Mouse (Mus musculus) 3134 (cell line): ENCODE measurements around the gene Cluh.

Source experiments
- DNase-seq: peaks from one replicate; pipeline ENCODE4 v3.0.0-alpha.2; 2011; ENCODE audit warnings: low spot score; ENCODE audit not compliant: insufficient read length; ENCODE audit errors: extremely low read depth

Cluh gene

GRCm38 (mm10) chr11:74639628-74640027 is 9.7 kb upstream of the Cluh start:
- no peak for DNase-seq

DNA sequence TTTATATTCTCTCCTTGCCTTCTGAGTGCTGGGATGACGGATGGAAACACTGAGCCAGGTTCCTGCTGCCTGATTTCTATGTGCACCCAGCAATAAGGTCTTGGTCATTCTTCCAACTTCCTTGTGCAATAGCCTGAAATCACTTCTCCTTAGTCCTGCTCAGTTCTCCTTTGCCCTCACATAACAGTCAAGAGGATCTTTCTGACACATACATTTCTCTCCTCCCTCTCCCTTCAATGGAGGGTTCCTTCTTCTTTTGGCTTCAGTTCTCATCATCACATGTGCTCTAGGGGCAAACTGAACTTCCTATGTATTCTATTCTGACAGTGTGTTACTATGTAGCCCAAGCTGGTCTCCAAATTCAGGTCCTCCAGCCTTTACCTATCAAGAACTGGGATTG is 1.3 kb upstream of the Cluh start:
- DNase-seq, result no peak

GRCm38 (mm10) chr11:74648676-74649075 is 619 bp upstream of the Cluh start:
- DNase-seq, result no peak

DNA sequence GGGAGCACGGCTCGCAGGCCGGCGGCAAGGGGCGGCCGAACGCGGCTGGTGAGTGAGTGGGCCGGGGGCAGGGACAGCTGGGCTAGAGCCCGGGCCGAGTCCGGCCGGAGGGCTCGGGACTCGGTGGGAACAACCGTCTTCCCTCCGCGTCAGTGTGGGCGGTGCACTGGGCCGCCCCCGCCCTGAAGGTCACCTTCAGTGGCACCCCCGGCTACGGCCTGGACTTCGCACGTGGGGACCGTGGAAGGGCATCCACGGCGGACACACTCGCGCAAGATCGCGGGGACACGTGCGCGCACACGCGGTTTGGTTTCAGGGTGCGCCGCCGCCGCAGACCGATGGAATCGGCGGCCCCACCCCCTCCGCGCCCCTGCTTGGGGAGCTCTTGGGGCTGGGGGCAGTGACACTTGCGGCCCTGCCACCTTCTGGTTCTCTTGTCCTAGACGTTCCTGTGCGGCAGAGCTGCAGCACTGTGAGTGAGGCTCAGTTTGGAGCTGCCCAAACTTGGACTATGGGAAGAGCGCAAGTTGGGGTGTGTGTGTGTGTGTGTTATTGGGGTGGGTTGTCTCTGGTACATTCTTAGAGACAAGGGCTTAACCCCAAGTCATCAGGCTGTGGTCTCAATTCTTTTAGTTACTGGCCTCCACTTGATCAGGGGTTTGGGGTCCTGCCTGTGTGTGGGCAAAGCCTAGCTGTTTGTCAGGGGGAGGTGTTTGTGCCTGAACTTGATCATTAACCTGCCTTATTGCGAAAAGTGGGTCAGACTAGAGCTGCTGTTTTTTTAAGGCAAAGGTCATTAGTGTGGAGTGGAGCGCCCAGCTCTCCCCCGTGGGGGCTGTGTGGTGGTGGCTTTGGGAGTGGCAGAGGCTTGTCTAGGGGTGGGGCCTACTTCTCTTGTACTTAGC is 604 bp downstream of the Cluh start:
- peak; percentile 40 for DNase-seq

DNA sequence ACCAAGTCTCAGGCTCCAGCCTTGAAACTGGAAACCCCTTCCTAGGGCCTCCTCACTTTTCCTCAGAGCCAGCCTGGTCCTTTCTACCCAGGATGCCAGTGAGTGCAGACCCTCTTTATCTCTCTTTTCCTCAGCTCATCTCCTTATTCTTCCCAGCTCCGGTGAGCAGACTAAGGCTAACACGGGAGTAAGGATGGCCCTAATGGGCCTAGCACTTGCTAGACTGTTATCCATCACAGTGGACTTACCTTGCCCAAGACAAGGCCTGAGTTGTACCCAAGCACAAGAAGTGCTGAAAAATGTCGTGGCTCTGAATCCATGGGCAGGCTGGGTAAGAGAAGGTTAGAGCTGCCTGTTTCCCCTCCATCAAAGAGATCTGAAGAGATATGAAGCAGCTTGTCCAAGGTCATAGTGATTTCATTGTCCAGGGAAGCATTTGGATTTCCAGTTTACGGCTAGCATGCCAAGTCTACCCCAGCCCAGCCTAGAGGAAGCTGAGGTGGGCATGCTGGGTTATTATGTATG is 1.3 kb downstream of the Cluh start:
- no peak for DNase-seq

DNA sequence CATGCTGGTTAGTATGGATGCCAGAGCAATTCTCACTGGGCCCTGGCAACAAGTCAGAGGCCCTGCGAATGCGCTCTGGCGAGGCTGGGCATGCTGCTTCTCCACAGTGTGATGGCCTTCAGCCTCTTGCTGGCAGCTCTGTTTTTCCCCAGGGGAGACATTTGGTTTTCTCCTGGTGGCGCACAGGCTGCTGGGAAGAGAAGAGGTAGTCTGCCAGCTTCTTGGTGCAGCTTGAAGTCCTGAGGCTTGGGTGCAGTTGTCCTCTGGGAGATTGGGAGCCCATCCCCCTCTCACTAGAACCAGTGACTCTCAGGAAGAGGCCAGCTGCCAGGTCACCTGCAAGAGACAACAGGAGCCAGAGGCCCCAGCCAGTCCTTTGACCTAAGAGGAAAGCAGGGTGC is 3.5 kb downstream of the Cluh start:
- DNase-seq, result no peak

GRCm38 (mm10) chr11:74653385-74653784 is 4.1 kb downstream of the Cluh start:
- no peak for DNase-seq

GRCm38 (mm10) chr11:74655941-74656340 is 6.6 kb downstream of the Cluh start:
- DNase-seq, result no peak

- DNase-seq, result no peak
These were observed 11.0 kb downstream of the Cluh start for GRCm38 (mm10) chr11:74660336-74660735.

GRCm38 (mm10) chr11:74661641-74662040 is 12.3 kb downstream of the Cluh start:
- no peak for DNase-seq

DNA sequence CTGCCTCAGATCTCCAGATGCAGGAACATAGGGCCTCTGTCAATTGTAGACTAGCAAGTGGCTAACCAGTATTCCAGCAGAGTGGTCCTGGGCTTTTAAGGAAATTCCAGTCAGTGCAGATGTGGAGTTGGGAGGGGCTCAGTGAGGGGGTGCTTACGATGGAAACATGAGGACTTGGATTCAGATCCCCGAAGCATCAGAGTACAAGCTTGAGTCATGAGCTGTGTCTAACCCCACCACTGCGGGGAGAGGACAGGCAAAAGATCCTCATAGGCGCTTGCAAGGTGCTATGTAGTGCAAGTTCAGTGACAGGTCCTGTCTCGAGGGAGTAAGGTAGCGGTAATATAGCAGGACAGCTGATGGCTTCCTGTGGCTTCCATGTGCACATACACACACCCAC is 12.9 kb downstream of the Cluh start:
- DNase-seq, result no peak

DNA sequence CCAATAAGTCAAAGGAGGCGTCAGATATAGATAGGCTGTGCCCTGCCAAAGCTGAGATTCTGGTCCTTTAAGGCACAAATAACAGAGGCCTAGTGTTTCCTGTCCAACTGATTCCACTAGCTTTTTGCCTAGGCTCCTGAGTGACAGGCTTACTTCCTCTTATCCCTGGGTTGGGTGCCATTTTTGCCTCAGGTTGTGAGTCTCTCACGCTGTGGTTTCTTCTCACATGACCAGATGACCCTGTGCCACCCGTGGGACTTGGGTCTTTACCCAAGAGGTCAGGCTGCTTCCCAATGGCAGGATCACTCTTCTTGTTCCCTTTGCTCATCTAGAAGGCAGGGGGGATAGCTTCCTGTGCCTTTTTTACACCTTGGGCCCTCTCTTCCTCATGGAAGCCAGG is 15.0 kb downstream of the Cluh start:
- no peak for DNase-seq

DNA sequence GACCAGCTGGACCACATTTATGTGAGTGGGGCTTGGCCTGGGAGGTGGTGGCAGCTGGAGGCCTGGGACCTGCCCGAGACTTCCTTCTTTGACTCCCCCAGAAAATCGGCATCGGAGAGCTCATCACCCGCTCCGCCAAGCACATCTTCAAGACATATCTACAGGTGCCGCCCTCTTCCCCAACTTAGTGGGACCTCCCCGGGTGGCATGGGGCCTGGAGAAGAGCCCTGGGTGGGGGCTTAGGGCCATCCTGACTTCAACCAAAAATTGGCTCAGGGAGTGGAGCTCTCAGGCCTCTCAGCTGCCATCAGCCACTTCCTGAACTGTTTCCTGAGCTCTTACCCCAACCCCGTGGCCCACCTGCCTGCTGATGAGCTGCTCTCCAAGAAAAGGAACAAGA is 15.6 kb downstream of the Cluh start:
- no peak for DNase-seq

GRCm38 (mm10) chr11:74665631-74666283 is 16.5 kb downstream of the Cluh start:
- no peak for DNase-seq

GRCm38 (mm10) chr11:74666284-74666652 is 17.0 kb downstream of the Cluh start:
- DNase-seq, result no peak

DNA sequence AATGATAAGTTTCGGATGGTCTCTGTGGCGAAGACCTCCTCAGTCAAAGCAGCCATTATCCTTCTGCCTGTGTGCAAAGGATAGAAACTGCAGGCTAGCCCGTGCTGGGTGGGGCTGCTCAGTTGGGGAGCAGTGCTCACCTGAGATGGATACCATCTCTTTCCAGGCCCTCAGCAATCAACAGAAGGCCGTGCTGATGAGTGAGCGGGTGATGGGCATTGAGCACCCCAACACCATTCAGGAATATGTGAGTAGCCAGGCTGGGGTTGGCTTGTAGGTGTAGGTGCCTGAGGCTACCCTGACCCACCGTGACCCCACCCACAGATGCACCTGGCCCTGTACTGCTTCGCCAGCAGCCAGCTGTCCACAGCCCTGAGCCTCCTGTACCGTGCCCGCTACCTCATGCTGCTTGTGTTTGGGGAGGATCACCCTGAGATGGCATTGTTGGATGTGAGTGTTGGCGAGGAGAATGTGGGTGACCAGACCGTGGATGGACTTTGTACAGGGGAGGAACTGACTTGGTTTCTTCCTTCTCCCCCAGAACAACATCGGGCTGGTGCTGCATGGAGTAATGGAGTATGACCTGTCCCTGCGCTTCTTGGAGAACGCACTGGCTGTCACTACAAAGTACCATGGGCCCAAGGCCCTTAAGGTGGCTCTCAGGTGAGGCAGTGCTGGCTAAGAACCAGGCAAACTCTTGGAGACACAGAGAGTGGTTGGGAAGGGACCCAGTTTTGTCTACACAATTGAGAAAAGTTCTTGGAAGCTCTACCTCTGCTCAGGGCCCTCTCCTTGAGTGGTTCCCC is 17.7 kb downstream of the Cluh start:
- DNase-seq, result no peak

DNA sequence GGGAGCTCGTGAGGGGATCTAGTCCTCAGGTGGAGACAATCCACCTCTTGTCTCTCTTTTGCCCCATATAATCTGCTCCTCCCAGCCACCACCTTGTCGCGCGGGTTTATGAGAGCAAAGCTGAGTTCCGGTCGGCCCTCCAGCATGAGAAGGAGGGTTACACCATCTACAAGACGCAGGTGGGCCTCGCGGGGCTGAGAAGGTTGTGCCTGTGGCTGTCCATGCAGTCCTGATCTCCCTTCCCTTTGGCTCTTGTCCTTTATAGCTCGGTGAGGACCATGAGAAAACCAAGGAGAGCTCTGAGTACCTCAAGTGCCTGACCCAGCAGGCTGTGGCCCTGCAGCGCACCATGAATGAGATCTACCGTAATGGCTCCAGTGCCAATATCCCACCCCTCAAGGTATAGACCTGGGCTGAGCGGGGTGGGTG is 18.3 kb downstream of the Cluh start:
- DNase-seq, result no peak

- DNase-seq, result no peak
These were observed 19.2 kb downstream of the Cluh start for GRCm38 (mm10) chr11:74668466-74668865.

DNA sequence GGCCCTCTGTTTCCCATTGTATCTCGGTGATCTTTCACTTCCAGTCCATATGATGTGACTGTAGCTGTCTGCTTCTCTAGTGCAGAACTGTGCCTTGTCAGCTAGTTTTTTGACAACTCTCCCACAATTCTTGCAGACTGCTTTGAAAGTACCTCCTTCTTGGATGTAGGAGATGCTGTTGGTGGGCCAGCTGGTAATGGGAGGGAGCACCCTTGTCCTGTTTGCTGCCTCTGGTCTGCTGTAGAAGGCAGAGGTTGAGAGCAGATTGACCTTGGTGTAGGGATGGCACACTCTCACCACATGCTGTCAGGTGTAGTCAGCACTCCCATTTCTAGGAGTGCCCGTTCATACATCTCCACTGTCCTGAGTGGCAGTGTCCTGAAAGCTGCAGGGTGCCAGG is 19.7 kb downstream of the Cluh start:
- DNase-seq, result no peak

DNA sequence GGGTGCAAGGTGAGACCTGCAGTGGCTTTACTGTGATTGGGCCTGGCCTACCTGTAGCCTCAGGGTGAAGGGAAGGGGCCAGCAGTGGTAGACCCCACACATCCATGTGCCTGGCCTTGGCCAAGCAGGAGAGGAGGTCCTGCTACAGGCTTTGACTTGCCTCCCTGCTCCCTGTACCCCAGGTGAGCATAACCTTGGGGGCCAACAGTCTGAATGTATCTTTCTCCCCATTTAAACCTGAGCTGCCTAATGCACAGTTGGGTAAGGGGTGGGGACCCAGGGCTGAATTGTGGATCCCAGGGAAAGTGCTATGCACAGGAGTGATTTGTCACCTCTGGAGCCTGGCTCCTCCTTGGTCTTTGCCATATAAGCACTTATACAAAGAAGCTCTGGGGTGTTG is 20.9 kb downstream of the Cluh start:
- no peak for DNase-seq

DNA sequence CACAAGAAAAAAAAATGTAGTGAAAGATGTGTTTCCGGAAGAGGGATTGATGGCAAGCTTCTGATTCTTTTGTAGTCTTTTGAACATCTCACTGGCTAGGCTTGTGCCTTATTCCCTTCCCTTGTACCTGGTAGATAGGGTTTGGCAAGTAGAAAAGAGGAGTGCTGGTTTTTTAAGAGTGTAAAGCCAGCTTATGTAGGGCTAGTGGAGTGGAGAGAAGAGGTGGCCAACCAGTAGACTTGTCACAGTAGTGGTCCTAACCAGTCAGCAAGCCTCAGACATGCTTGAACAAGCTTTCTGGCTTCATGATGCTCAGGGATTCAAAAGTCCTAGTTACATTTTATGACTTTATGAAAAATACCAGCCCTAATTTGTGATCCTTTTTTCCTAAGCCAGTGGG is 21.7 kb downstream of the Cluh start:
- DNase-seq, result no peak
